Mouse (Mus musculus) small intestine, adult 2 months (tissue): ENCODE measurements around the gene Cpa1.

ENCODE experiments used
- CTCF ChIP-seq: fragments of 200-500 bp; IDR thresholded peaks from 2 replicates; pipeline ENCODE4 v1.5.1; 2012; ENCODE audit warnings: low read depth, mild to moderate bottlenecking, control low read depth, inconsistent platforms, low read length, moderate library complexity, mixed read lengths; ENCODE audit not compliant: insufficient replicate concordance, insufficient read length; ENCODE audit errors: extremely low read depth
- POLR2A ChIP-seq: fragments of 200-500 bp; IDR thresholded peaks from 2 replicates; pipeline ENCODE4 v1.6.1; 2012; ENCODE audit warnings: low read depth, mild to moderate bottlenecking, control low read depth, inconsistent platforms, low read length, moderate library complexity

DNA sequence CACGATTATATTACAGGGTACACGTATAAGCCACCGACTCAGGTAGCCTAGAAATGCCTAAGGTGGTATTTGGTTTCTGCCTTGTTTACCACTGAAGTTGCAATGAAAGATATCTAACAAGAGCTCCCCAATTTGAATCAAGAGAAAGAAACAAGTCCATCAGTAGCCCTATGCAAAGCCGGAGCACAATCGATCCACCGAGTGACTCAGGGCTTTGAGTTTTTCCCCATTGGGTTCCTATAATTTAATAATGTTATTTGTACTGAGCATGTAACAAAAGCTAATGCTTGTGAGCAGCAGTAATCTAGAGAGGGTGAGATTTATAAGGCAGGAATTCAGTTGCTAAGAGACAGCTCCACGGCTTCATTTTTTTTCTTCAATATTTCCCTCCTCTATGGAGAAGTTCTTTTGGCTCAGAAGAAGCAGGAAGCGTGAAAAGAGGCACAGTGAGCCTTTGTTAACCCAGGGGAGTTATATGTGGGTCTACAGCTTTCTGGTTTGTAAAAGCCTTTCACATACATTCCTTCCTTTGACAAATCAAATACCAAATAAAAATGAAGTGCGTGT lies 35.8 kb downstream of the Cpa1 start:
- TF ChIP-seq CTCF (no peak), POLR2A (no peak)
